Comparison of ENCODE assay signal across 12 mouse cellular contexts in the genomic region with DNA sequence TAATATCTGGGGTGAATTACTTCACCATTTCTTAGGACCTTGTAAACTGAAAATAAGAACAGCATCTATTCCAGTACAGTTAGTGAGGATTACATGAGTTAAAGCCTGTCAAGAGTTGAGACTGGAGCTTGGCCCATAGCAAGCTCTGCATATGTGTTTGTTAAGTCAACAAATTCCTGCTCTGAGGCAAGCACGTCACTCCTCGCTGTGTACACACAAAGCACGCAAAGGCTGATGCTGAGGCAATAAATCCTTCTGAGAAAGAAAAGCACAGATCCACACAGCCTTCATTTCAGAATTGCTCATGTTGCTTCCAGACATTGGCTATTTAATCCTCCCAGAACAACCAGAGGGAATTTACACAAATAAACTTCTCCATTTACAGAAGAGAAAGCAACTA.
DNase-seq lines count a peak whose midpoint lies in the region; ATAC-seq and TF ChIP-seq lines count a peak whose summit lies in the region.
"Had no signal": no experiment of that assay in that cellular context is flagged by ENCODE, and none has a peak within 500 bp of the region (broad histone marks: within the 10 kb centered on the region; RNA-seq: fewer than 3 reads in every experiment).

No protein-coding gene starts in this region.

- H3K4me2 ChIP-seq in lung, postnatal 0 days (replicated peaks; ENCODE audit: low read depth, low read length), result no peak overlapping the region
- H3K4me2 ChIP-seq: neural tube, embryonic 12.5 days had no signal

- peak; percentile 76 for ATAC-seq in lung, postnatal 0 days
- ATAC-seq: CD4-positive, CD25-positive, alpha-beta regulatory T cell, adult 4 months had no signal

- H3K9me3 ChIP-seq in lung, postnatal 0 days (ENCODE audit: low read length), result no peaks in the 10 kb centered on the region
- H3K9me3 ChIP-seq: neural tube, embryonic 12.5 days had no signal

- no peaks in the 10 kb centered on the region for H3K36me3 ChIP-seq in lung, postnatal 0 days (ENCODE audit: insufficient read depth, low read length)
- H3K36me3 ChIP-seq: neural tube, embryonic 12.5 days had no signal

- peak overlapping the region; percentile 43 for H3K27ac ChIP-seq in embryonic fibroblast, embryonic 13.5 days (ENCODE audit: insufficient read depth, low read length)
- no peak overlapping the region for H3K27ac ChIP-seq in lung, postnatal 0 days (ENCODE audit: low read length)
- H3K27ac ChIP-seq: neural tube, embryonic 12.5 days had no signal

- WGBS in lung, postnatal 0 days, result 43% methylated on average over 3 of the region's 3 CpGs

- H3K27me3 ChIP-seq in lung, postnatal 0 days (replicated peaks; ENCODE audit: insufficient read depth, low read length), result no peaks in the 10 kb centered on the region
- H3K27me3 ChIP-seq: neural tube, embryonic 12.5 days had no signal

- no peaks in the 10 kb centered on the region for H3K4me1 ChIP-seq in embryonic fibroblast, embryonic 13.5 days (ENCODE audit: control insufficient read depth, insufficient read depth, low read length)
- no peaks in the 10 kb centered on the region for H3K4me1 ChIP-seq in lung, postnatal 0 days (ENCODE audit: insufficient read depth, low read depth, low read length)
- H3K4me1 ChIP-seq: neural tube, embryonic 12.5 days had no signal

- TF ChIP-seq CTCF in embryonic fibroblast, embryonic 13.5 days (IDR thresholded peaks at IDR 0.05; ENCODE audit: borderline replicate concordance, insufficient read depth, low read length), result no peak
- TF ChIP-seq CTCF in lung, postnatal 0 days (IDR thresholded peaks at IDR 0.05), result no peak

- no peak overlapping the region for H3K9ac ChIP-seq in lung, postnatal 0 days (replicated peaks; ENCODE audit: low read depth)
- H3K9ac ChIP-seq: neural tube, embryonic 12.5 days had no signal

- no peak for TF ChIP-seq EP300 in lung, postnatal 0 days (IDR thresholded peaks at IDR 0.05)

- no peak overlapping the region for H3K4me3 ChIP-seq in embryonic fibroblast, embryonic 13.5 days (ENCODE audit: insufficient read depth, low read length)
- no peak overlapping the region for H3K4me3 ChIP-seq in lung, postnatal 0 days (ENCODE audit: low read depth, low read length)
- H3K4me3 ChIP-seq: neural tube, embryonic 12.5 days had no signal

- no peak for TF ChIP-seq POLR2A in embryonic fibroblast, embryonic 13.5 days (IDR thresholded peaks at IDR 0.05; ENCODE audit: low read depth, low read length)

- DNase-seq in kidney, adult 9 months, result peak; percentile 10
- no peak for DNase-seq in kidney, adult 18-20 months
- DNase-seq in NIH3T3 (ENCODE audit: low read depth), result peak; percentile 52
- DNase-seq in lung, postnatal 0 days (ENCODE audit: low spot score), result peak; percentile 58
- no peak for DNase-seq in left cerebral cortex, adult 9 months (ENCODE audit: low spot score in 2 of 2)
- DNase-seq in thymus, postnatal 0 days (ENCODE audit: low spot score), result no peak
- no peak for DNase-seq in B cell, adult 2 months
- DNase-seq: adrenal gland, postnatal 10 days; cerebellum, adult 11-12 months had no signal

Comparison
In these comparisons a context has a peak if more than half of its experiments do, and no peak if none do; other contexts are left out.
1. DNase-seq: peak in kidney, adult 9 months (single experiment), NIH3T3 (single experiment) and lung, postnatal 0 days (single experiment); none in kidney, adult 18-20 months (single experiment), left cerebral cortex, adult 9 months (0 of 2), thymus, postnatal 0 days (single experiment) and B cell, adult 2 months (0 of 2).